Mouse (Mus musculus) MEL (cell line): Measurements from ENCODE around the gene 9130409I23Rik.

ENCODE experiments used
- CTCF ChIP-seq, 3 experiments: IDR thresholded peaks in 2 of 3; conservative IDR thresholded peaks in 1 of 3; 2 replicates each; pipeline ENCODE4 v1.5.1; 2011 to 2012; ENCODE audit warnings: low read length in 3 of 3, low read depth in 2 of 3, mild to moderate bottlenecking in 2 of 3, improper control_type of control experiment in 1 of 3, inconsistent platforms in 1 of 3, mixed read lengths in 1 of 3, moderate library complexity in 1 of 3; ENCODE audit not compliant: control insufficient read depth in 1 of 3, insufficient read depth in 1 of 3, poor library complexity in 1 of 3, severe bottlenecking in 1 of 3
- ELF1 ChIP-seq: IDR thresholded peaks from 2 replicates; pipeline ENCODE4 v1.6.1; 2014; ENCODE audit warnings: low read depth, mild to moderate bottlenecking, inconsistent platforms, low read length, improper control_type of control experiment, moderate library complexity
- EP300 ChIP-seq, 2 experiments: IDR thresholded peaks; 2 replicates each; pipeline ENCODE4 v1.6.1; 2011; ENCODE audit warnings: improper control_type of control experiment in 2 of 2, low read length in 2 of 2, low read depth in 1 of 2, mild to moderate bottlenecking in 1 of 2
- MAFK ChIP-seq: IDR thresholded peaks from 2 replicates; pipeline ENCODE4 v1.6.1; 2011; ENCODE audit warnings: low read depth, mild to moderate bottlenecking, low read length, improper control_type of control experiment, borderline replicate concordance
- POLR2A ChIP-seq, 2 experiments: IDR thresholded peaks; 2 replicates each; pipeline ENCODE4 v1.6.1; 2011 to 2012; ENCODE audit warnings: low read length in 2 of 2, mild to moderate bottlenecking in 2 of 2, control low read depth in 1 of 2, improper control_type of control experiment in 1 of 2, low read depth in 1 of 2, moderate library complexity in 1 of 2; ENCODE audit not compliant: control insufficient read depth in 1 of 2, insufficient read depth in 1 of 2, poor library complexity in 1 of 2
- POLR2AphosphoS2 ChIP-seq: IDR thresholded peaks from 2 replicates; pipeline ENCODE4 v1.6.1; 2011; ENCODE audit warnings: low read length, improper control_type of control experiment
- TCF12 ChIP-seq: IDR thresholded peaks from 2 replicates; pipeline ENCODE4 v1.6.1; 2014; ENCODE audit warnings: low read depth, mild to moderate bottlenecking, inconsistent platforms, low read length, improper control_type of control experiment, moderate library complexity
- UBTF ChIP-seq: IDR thresholded peaks from 2 replicates; pipeline ENCODE4 v1.6.1; 2012; ENCODE audit warnings: low read depth, mild to moderate bottlenecking, inconsistent platforms, low read length, improper control_type of control experiment, moderate library complexity, borderline replicate concordance; ENCODE audit not compliant: insufficient read depth
- ZKSCAN1 ChIP-seq: IDR thresholded peaks from 2 replicates; pipeline ENCODE4 v1.6.1; 2012; ENCODE audit warnings: low read depth, mild to moderate bottlenecking, inconsistent platforms, low read length, improper control_type of control experiment, moderate library complexity

DNA sequence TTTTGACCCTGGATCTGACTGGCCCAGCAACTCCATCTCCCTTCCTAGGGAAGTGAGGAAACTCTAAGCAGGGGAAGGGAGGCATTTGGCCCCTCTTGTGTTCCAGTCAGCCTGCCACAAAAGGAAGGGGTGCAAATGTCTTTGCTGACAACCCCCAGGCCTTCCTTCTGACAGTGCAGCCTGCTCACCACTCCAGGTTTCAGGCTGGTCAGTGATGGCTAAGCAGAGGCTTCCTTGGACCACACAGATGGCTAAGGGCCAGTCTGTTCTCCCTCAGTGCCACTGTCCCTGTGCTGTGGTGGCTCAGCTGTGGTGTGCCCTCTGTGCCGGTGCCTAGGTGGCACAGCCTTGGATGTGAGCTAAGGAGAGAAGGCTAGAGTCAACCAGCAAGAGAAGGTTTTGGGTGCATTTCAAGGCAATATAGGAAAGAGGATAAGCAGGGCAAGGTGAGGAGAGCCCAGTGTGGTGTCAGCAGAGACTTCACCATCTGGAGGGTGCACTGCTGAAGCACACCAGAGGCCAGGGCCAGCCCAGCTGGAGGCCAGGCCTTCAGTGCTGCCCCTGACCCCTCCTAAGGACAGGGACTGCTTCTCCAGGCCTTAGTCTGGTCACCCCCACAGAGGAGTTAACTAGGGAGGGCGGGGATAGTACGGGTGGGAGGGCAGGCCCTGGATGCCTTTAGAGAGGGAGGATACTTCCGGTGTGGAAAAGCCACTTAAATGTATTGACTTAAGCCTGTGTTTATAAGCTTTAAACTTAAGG is 40.7 kb upstream of the 9130409I23Rik start:
- TF ChIP-seq ZKSCAN1 = no peak
- no peak for TF ChIP-seq TCF12
- TF ChIP-seq UBTF = no peak
- no peak for TF ChIP-seq POLR2A (IDR thresholded peaks at IDR 0.05; ENCODE audit: control insufficient read depth in 1 of 2, insufficient read depth in 1 of 2, low read depth in 1 of 2, low read length in 2 of 2, poor library complexity in 1 of 2)
- no peak for TF ChIP-seq EP300 (IDR thresholded peaks at IDR 0.05; ENCODE audit: low read depth in 1 of 2, low read length in 2 of 2)
- TF ChIP-seq ELF1 = no peak
- TF ChIP-seq MAFK = no peak
- TF ChIP-seq POLR2AphosphoS2 = no peak
- TF ChIP-seq CTCF (IDR thresholded peaks at IDR 0.05 in 2 of 3, conservative IDR thresholded peaks at IDR 0.05 in 1 of 3; ENCODE audit: control insufficient read depth in 1 of 3, insufficient read depth in 1 of 3, low read depth in 2 of 3, low read length in 3 of 3, poor library complexity in 1 of 3, severe bottlenecking in 1 of 3) = no peak
